Mouse (Mus musculus) heart, postnatal 0 days (tissue): ENCODE measurements at regions not wholly inside any gene's neighbourhood (a gene's known extent, or its start where the extent isn't known, plus 50 kb on each side); places are given as distances from the start of the nearest gene placed in this dataset.

Source experiments
- CTCF ChIP-seq: IDR thresholded peaks from 2 replicates; pipeline ENCODE4 v1.5.1; 2016; ENCODE audit warnings: antibody characterized with exemption, control low read depth, low read depth
- EP300 ChIP-seq: IDR thresholded peaks from 2 replicates; pipeline ENCODE4 v1.6.1; 2016; ENCODE audit warnings: antibody characterized with exemption, low read depth

DNA sequence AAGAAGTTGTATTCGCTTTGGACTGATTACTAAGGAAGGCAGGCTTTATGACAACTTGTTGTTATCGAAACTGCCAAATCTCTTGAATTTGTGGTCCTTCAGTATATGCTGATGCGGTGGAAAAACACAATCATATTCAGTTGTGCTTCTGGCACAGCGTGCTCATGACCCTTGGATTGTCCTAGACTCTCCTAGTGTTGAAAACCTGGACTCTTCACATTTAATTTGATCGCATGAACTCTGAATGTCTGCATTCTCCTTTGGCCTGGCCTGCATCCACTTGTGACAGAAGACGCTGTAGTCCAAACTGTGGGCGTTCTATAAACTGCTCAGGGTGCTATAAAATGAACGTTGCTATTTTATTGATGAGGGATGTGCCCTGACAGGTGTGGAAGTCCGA is 80.6 kb upstream of the Mapk10 start:
- no peak for TF ChIP-seq CTCF
- TF ChIP-seq EP300 = no peak
